Mouse (Mus musculus) lung, embryonic 15.5 days (tissue): ENCODE data around the gene 1110032A03Rik. TPM values are rescaled to one million over a fixed set of nuclear protein-coding genes. Genes with fewer than 3 reads are reported as not detected.

Source experiments
- ATAC-seq: fragments of 200-750 bp; cut with Nextera tagmentation; 2 replicates; pipeline ENCODE4 v1.8.0; 2017; ENCODE audit warnings: moderate number of reproducible peaks, borderline replicate concordance; ENCODE audit not compliant: low FRiP score, low TSS enrichment; ENCODE audit errors: extremely low read depth
- H3K27ac ChIP-seq: fragments of 300-500 bp; sonication (generic); 2 replicates; pipeline ENCODE4 v1.5.1; 2015; ENCODE audit warnings: moderate library complexity, mild to moderate bottlenecking, inconsistent platforms
- H3K27me3 ChIP-seq: fragments of 300-500 bp; sonication (generic); 2 replicates; pipeline ENCODE4 v1.6.1; 2015; ENCODE audit warnings: inconsistent platforms
- H3K36me3 ChIP-seq: fragments of 300-500 bp; sonication (generic); 2 replicates; pipeline ENCODE4 v1.6.1; 2015; ENCODE audit warnings: inconsistent platforms
- H3K4me1 ChIP-seq: fragments of 300-500 bp; sonication (generic); 2 replicates; pipeline ENCODE4 v1.6.1; 2015; ENCODE audit warnings: inconsistent platforms
- H3K4me2 ChIP-seq: fragments of 300-500 bp; sonication (generic); 2 replicates; pipeline ENCODE4 v1.6.1; 2015; ENCODE audit warnings: inconsistent platforms, mild to moderate bottlenecking, moderate library complexity
- H3K4me3 ChIP-seq: fragments of 300-500 bp; sonication (generic); 2 replicates; pipeline ENCODE4 v1.5.1; 2015; ENCODE audit warnings: mild to moderate bottlenecking, inconsistent platforms
- H3K9ac ChIP-seq: fragments of 300-500 bp; sonication (generic); 2 replicates; pipeline ENCODE4 v1.6.1; 2015; ENCODE audit warnings: inconsistent platforms
- H3K9me3 ChIP-seq: fragments of 300-500 bp; sonication (generic); 2 replicates; pipeline ENCODE4 v1.6.1; 2016; ENCODE audit warnings: inconsistent platforms
- WGBS: fragments of 180-500 bp; shearing (Covaris S2); methylation state at CpG from one replicate; pipeline ENCODE4 v1.1.7; 2015; 5-methylcytosine and 5-hydroxymethylcytosine counted together
- polyA plus RNA-seq: library from polyadenylated mRNA; unstranded; fragments of >200 nt; fragmentation: Nextera tagmentation; extraction: Ambion mirVana; gene quantifications from 2 replicates; pipeline ENCODE4 v1.2.1, GENCODE M21; 2015

The 1110032A03Rik gene
- polyA plus RNA-seq, 1 experiment from 2014 or later: 35.8 TPM

- Histone ChIP-seq H3K4me3 (peak within 1 kb of the TSS; percentile 65), H3K9ac (peak within 1 kb of the TSS; percentile 68), H3K27ac (peak within 1 kb of the TSS; percentile 93), H3K9me3 (no peaks in the 10 kb centered on the region), H3K4me2 (peak within 1 kb of the TSS; percentile 80), H3K27me3 (no peaks in the 10 kb centered on the region), H3K4me1 (peaks cover 18% of the 10 kb centered on the region), H3K36me3 (peaks cover 9% of the 10 kb centered on the region)
- WGBS: 3% methylated on average over 59 of the region's 59 CpGs
- ATAC-seq: peak; percentile 98
Measured at GRCm38 (mm10) chr9:50768107-50769002, 7.0 kb downstream of the 1110032A03Rik start, which contains the start of gene Fdxacb1. Fdxacb1 (plus strand) TSS chr9:50768236.

- Histone ChIP-seq H3K4me1 (peaks cover 18% of the 10 kb centered on the region), H3K27me3 (no peaks in the 10 kb centered on the region), H3K4me2 (peak overlapping the region; percentile 80), H3K36me3 (peaks cover 9% of the 10 kb centered on the region), H3K4me3 (peak overlapping the region; percentile 65), H3K9ac (peak overlapping the region; percentile 68), H3K27ac (peak overlapping the region; percentile 93), H3K9me3 (no peaks in the 10 kb centered on the region)
- 3% methylated on average over 17 of the region's 17 CpGs for WGBS
- ATAC-seq: no peak; the same call in 1 of the 2 replicates
Measured at GRCm38 (mm10) chr9:50767531-50768106, 7.7 kb downstream of the 1110032A03Rik start.

GRCm38 (mm10) chr9:50763331-50763730 is 12.0 kb downstream of the 1110032A03Rik start:
- 47% methylated on average over 1 of the region's 1 CpGs for WGBS

GRCm38 (mm10) chr9:50761520-50762243 is 13.6 kb downstream of the 1110032A03Rik start:
- Histone ChIP-seq H3K27ac (0 out of 2 replicates have a peak overlapping the region, but pooled peaks have one; percentile 19), H3K4me3 (no peak overlapping the region), H3K9me3 (no peaks in the 10 kb centered on the region), H3K4me2 (0 out of 2 replicates have a peak overlapping the region, but pooled peaks have one; percentile 0), H3K36me3 (no peaks in the 10 kb centered on the region), H3K27me3 (no peaks in the 10 kb centered on the region), H3K9ac (no peak overlapping the region), H3K4me1 (no peaks in the 10 kb centered on the region)
- no peak for ATAC-seq
- 51% methylated on average over 6 of the region's 6 CpGs for WGBS

More at GRCm38 (mm10) chr9:50763331-50763730, 12.0 kb downstream of the 1110032A03Rik start:
- Histone ChIP-seq H3K36me3 (no peaks in the 10 kb centered on the region), H3K4me1 (peaks cover 9% of the 10 kb centered on the region; the same call in 1 of the 2 replicates), H3K9ac (no peak overlapping the region), H3K27me3 (no peaks in the 10 kb centered on the region), H3K4me3 (no peak overlapping the region), H3K9me3 (no peaks in the 10 kb centered on the region), H3K27ac (no peak overlapping the region), H3K4me2 (no peak overlapping the region)
- ATAC-seq: no peak

GRCm38 (mm10) chr9:50756711-50757110 is 18.6 kb downstream of the 1110032A03Rik start:
- Histone ChIP-seq H3K27ac (no peak overlapping the region), H3K27me3 (no peaks in the 10 kb centered on the region), H3K36me3 (no peaks in the 10 kb centered on the region), H3K4me1 (peaks cover 21% of the 10 kb centered on the region), H3K4me2 (no peak overlapping the region), H3K4me3 (no peak overlapping the region), H3K9me3 (no peaks in the 10 kb centered on the region), H3K9ac (no peak overlapping the region)
- ATAC-seq: no peak
- WGBS: 48% methylated on average over 5 of the region's 5 CpGs

- Histone ChIP-seq H3K4me2 (peak overlapping the region; percentile 46), H3K4me3 (peak overlapping the region; percentile 28), H3K27me3 (no peaks in the 10 kb centered on the region), H3K27ac (peak overlapping the region; percentile 91), H3K36me3 (no peaks in the 10 kb centered on the region), H3K9ac (no peak overlapping the region), H3K4me1 (peaks cover 33% of the 10 kb centered on the region), H3K9me3 (no peaks in the 10 kb centered on the region)
- no peak for ATAC-seq
- 35% methylated on average over 7 of the region's 7 CpGs for WGBS
Measured at GRCm38 (mm10) chr9:50753947-50754346, 21.4 kb downstream of the 1110032A03Rik start.

- Histone ChIP-seq H3K4me2 (peak overlapping the region; percentile 46), H3K4me3 (peak overlapping the region; percentile 28), H3K27me3 (no peaks in the 10 kb centered on the region), H3K9me3 (no peaks in the 10 kb centered on the region), H3K27ac (peak overlapping the region; percentile 91), H3K36me3 (no peaks in the 10 kb centered on the region), H3K9ac (peak overlapping the region; percentile 8; the same call in 1 of the 2 replicates), H3K4me1 (peaks cover 33% of the 10 kb centered on the region)
- 49% methylated on average over 17 of the region's 17 CpGs for WGBS
- peak; percentile 81 for ATAC-seq
Measured at GRCm38 (mm10) chr9:50752784-50753615, 22.3 kb downstream of the 1110032A03Rik start.

- no peaks in the 10 kb centered on the region for H3K27me3 ChIP-seq
- H3K4me1 ChIP-seq: peaks cover 33% of the 10 kb centered on the region
- H3K4me3 ChIP-seq: peak within 1 kb of the TSS; percentile 28
- H3K9ac ChIP-seq: peak within 1 kb of the TSS; percentile 20; the same call in 1 of the 2 replicates
- peak; percentile 57 for ATAC-seq
- H3K36me3 ChIP-seq: no peaks in the 10 kb centered on the region
- H3K27ac ChIP-seq: peak within 1 kb of the TSS; percentile 91
- WGBS: 49% methylated on average over 14 of the region's 14 CpGs
- H3K9me3 ChIP-seq: no peaks in the 10 kb centered on the region
- peak within 1 kb of the TSS; percentile 46 for H3K4me2 ChIP-seq
Measured at GRCm38 (mm10) chr9:50752054-50752602, 23.2 kb downstream of the 1110032A03Rik start, which contains the start of gene Hspb2. Hspb2 (minus strand) TSS chr9:50752354.

- peaks cover 37% of the 10 kb centered on the region for H3K4me1 ChIP-seq
- ATAC-seq: 0 out of 2 replicates have a peak, but pooled peaks have one; percentile 24
- no peaks in the 10 kb centered on the region for H3K27me3 ChIP-seq
- H3K27ac ChIP-seq: peak within 1 kb of the TSS; percentile 91
- 54% methylated on average over 22 of the region's 22 CpGs for WGBS
- peak within 1 kb of the TSS; percentile 18 for H3K4me3 ChIP-seq
- no peaks in the 10 kb centered on the region for H3K36me3 ChIP-seq
- 0 out of 2 replicates have a peak within 1 kb of the TSS, but pooled peaks have one; percentile 20 for H3K9ac ChIP-seq
- H3K9me3 ChIP-seq: no peaks in the 10 kb centered on the region
- H3K4me2 ChIP-seq: peak within 1 kb of the TSS; percentile 46
Measured at GRCm38 (mm10) chr9:50751323-50751722, 24.0 kb downstream of the 1110032A03Rik start, which contains the start of gene Cryab. Cryab (plus strand) TSS chr9:50751325.

- no peak overlapping the region for H3K27ac ChIP-seq
- no peaks in the 10 kb centered on the region for H3K36me3 ChIP-seq
- ATAC-seq: no peak
Measured at GRCm38 (mm10) chr9:50750706-50751105, 24.6 kb downstream of the 1110032A03Rik start.

More at GRCm38 (mm10) chr9:50750706-50751105, 24.6 kb downstream of the 1110032A03Rik start:
- WGBS: 72% methylated on average over 6 of the region's 6 CpGs
- Histone ChIP-seq H3K9ac (no peak overlapping the region), H3K9me3 (no peaks in the 10 kb centered on the region), H3K4me2 (no peak overlapping the region), H3K4me1 (peaks cover 41% of the 10 kb centered on the region), H3K4me3 (no peak overlapping the region), H3K27me3 (no peaks in the 10 kb centered on the region)
